Mouse (Mus musculus) naive thymus-derived CD4-positive, alpha-beta T cell, adult 2 months (primary cell): ENCODE measurements around the gene Dpyd.

Experiments
- DNase-seq: peaks from one replicate; pipeline ENCODE4 v3.0.0-alpha.2; 2011; ENCODE audit warnings: low read depth

The Dpyd gene

DNA sequence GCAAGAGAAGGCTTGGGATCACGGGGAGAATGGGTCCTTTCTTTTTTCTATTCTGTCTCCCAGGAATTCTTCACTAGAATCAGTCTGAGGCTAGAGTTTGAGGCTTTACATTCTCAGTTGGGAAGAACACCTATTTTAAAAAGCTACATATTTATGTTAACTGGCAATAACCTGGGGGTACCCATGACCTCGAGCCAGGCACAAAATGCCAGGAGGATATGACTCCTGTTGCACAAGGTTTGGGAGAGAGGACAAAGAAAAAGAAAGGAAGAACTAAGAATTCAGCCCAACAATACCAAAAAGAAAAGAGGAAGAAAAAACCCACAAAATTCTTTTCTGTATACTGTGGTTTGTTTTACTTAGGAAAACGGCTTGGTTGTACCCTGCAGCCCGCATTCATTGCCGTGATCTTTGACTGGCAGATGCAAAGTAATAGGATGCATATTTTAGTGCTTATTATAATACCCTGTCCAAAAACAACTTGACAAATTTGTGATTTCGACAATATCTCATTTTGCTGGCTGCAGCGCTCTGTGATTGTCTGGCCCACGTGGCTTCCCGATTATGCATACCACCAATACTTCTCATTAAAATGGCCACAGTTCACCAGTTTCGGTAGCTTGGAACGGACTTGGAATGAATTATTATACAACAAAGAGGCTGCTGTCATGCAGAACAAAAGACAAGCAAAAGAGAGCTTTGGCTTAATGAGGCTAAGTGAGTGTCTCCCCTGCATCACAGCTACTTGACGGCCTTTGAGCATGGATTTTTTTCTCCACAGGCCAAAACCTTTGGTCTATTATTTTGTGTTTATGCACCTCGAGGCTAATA lies 799.8 kb downstream of the Dpyd start:
- no peak for DNase-seq

- no peak for DNase-seq
These were observed 800.5 kb downstream of the Dpyd start for GRCm38 (mm10) chr3:119362392-119362791.

- DNase-seq = no peak
These were observed 807.0 kb downstream of the Dpyd start for GRCm38 (mm10) chr3:119368931-119369330.

DNA sequence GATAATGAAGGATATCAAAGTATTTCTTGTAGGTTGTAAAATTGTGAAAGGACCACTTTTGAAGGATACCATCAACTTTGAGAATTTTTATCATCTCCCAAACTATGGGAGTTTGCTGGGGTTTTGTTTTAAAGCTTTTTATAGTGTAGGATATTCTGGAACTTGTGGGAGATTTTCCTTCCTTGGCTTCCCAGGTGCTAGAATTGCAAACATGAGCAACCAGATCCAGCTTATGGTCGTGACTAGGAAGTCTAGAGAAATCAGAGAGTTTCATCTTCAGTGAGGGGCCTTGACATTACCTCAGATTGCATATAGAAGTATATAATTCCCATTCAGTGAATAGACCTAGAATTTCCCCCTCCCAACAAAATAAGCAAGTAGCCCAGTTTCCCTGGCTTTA lies 819.2 kb downstream of the Dpyd start:
- DNase-seq = no peak

DNA sequence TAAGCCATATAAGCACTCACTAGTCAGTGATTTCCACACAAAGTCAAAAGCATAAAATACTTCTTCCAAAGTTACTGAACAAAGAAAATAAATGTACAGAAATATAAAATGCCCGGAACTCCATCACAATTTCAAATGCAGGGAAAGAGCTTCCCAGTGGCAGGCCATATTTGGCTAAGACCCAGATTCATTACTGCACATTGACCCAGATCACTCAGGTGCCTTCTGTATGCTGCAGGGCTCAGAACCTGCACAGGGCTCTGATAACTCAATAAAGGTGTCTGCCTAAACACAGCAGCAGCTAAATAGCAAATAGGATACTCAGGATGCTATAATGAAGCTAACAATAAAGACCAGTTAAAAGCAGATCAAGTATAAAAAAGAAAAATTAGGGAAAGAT lies 820.5 kb downstream of the Dpyd start:
- no peak for DNase-seq

GRCm38 (mm10) chr3:119387332-119388105 lies 825.6 kb downstream of the Dpyd start:
- no peak for DNase-seq

DNA sequence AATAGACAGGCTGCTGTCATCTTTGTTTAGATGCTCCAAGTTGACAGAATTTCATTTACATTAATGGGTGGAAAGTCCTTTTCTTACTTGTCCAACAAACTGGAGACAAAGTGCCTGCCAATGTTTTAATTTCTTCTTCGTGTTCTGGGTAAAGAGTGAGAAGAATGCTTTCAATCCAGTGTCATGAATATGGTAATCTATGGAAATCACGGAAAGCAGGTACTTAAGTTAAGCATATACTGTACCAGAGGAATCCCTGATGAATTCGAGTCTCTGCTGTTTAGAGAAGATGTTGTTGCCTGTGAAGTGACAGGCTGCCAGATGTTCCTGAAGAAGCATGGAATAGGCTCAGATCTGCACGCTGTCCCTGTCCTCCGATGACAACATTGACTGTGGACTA lies 835.3 kb downstream of the Dpyd start:
- no peak for DNase-seq

GRCm38 (mm10) chr3:119402836-119403728 lies 841.2 kb downstream of the Dpyd start:
- DNase-seq = no peak

GRCm38 (mm10) chr3:119419087-119419709 lies 857.3 kb downstream of the Dpyd start:
- DNase-seq = no peak

- DNase-seq = no peak
These were observed 857.8 kb downstream of the Dpyd start for GRCm38 (mm10) chr3:119419745-119420144.

DNA sequence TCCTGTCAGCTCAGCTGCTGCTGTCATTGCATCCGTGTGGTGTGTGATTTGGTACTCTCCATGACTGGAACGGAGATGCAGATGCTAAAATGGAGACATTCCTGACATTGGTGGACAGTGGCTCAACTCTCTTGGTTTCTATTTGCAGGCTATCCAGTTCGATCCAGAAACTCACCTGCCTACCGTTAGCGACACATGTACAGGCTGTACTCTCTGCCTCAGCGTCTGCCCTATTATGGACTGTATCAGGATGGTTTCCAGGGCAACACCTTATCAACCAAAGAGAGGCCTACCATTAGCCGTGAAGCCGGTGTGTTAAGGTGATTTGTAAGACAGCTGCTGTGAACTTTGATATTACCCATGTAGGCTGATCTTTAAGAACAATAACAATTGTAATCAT lies 869.4 kb downstream of the Dpyd start:
- no peak for DNase-seq

DNA sequence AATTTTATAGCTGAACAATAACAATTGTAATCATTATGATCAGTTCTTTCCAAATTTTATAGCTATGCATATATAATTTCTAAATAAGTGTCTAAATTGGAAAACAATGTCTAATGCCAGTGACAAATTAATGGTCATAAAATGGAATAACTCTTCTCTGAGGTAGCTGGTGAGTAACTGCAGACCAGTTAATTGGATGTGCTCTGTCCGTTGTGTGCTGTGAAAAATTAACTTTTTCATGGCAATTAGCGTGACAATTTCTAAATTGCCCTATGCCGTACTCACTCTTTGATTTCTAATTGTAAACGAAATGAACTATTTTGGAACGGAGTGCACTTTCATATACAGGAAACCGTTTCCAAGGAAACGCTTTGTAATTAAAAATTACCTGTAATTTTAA lies 869.8 kb downstream of the Dpyd start:
- DNase-seq = no peak

GRCm38 (mm10) chr3:119447559-119447958 lies 885.6 kb downstream of the Dpyd start:
- DNase-seq = no peak

DNA sequence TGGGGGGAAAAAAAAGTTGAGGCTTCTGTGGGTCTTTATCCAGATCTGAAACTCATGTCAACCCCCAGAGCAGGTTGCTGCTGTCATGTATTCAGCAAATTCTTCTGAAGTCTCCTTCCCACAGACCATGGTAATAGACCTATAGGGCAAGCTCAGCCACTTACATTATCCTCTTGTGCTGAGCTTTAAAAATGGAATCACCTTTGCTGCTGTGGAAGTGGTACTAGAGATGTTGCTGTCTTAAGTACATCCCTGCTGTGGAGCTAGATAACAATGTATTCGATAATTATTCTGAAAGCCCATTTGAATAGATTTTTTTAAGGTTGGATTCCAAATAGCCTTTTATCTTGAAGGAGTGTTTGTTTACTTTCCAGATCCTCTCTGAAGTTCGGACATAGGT lies 902.1 kb downstream of the Dpyd start:
- no peak for DNase-seq

DNA sequence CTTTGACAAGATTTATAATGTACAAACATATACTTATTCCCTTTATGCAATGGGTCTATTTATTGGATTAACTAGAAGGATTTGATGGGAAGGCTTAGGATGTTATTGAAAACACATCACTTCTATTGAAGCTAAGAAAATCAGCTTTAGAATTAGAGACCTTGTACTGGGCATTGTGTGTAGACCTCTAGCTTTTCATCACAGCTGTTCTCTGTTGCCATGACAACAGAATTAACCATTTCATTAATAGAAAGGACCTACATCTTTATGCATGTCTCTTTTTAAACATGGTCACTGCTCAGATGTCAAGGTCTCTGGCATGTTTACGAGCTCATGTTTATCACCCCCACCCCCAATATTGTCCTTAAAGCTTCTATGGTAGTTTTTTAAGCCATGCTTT lies 902.5 kb downstream of the Dpyd start:
- DNase-seq = no peak

GRCm38 (mm10) chr3:119467723-119468122 lies 905.8 kb downstream of the Dpyd start:
- no peak for DNase-seq
